Mouse (Mus musculus): ENCODE measurements at regions not wholly inside any gene's neighbourhood (a gene's known extent, or its start where the extent isn't known, plus 50 kb on each side); places are given as distances from the start of the nearest gene placed in this dataset.

GRCm38 (mm10) chr4:153082166-153082565 is 400.4 kb downstream of the Ajap1 start:
- no peak for DNase-seq (ENCODE audit: extremely low read depth, low read depth, low spot score)
- TF ChIP-seq CTCF (IDR thresholded peaks at IDR 0.05; ENCODE audit: low read depth, low read length) (no peak), POLR2A (IDR thresholded peaks at IDR 0.05; ENCODE audit: extremely low read depth, insufficient read depth, low read length) (no peak)
- H3K79me2 ChIP-seq (ENCODE audit: control insufficient read depth, insufficient read depth, low read length): no peaks in the 10 kb centered on the region
- H3K4me1 ChIP-seq (ENCODE audit: control insufficient read depth, insufficient read depth, low read length): no peaks in the 10 kb centered on the region
- H3K4me3 ChIP-seq (ENCODE audit: insufficient read depth, low read depth, low read length): no peak overlapping the region
- H3K36me3 ChIP-seq (ENCODE audit: control insufficient read depth, insufficient read depth, low read length): no peaks in the 10 kb centered on the region
- H3K27ac ChIP-seq (replicated peaks; ENCODE audit: insufficient read depth, low read depth, low read length): no peak overlapping the region
- H3K27me3 ChIP-seq (ENCODE audit: control insufficient read depth, insufficient read depth, low read length): 0 out of 2 replicates have a peak, but pooled peaks cover 3% of the 10 kb centered on the region
- no peak overlapping the region for H3K9ac ChIP-seq (ENCODE audit: low read depth, low read length)
- 28% methylated on average over 14 of the region's 14 CpGs for WGBS

- Histone ChIP-seq H3K27me3 (ENCODE audit: control insufficient read depth, insufficient read depth, low read length) (no peaks in the 10 kb centered on the region), H3K27ac (replicated peaks; ENCODE audit: insufficient read depth, low read depth, low read length) (no peak overlapping the region), H3K9ac (ENCODE audit: low read depth, low read length) (no peak overlapping the region), H3K79me2 (ENCODE audit: control insufficient read depth, insufficient read depth, low read length) (no peaks in the 10 kb centered on the region), H3K36me3 (ENCODE audit: control insufficient read depth, insufficient read depth, low read length) (no peaks in the 10 kb centered on the region), H3K4me3 (ENCODE audit: insufficient read depth, low read depth, low read length) (no peak overlapping the region), H3K4me1 (ENCODE audit: control insufficient read depth, insufficient read depth, low read length) (no peaks in the 10 kb centered on the region)
- TF ChIP-seq POLR2A (IDR thresholded peaks at IDR 0.05; ENCODE audit: extremely low read depth, insufficient read depth, low read length) (no peak), CTCF (IDR thresholded peaks at IDR 0.05; ENCODE audit: low read depth, low read length) (no peak)
- DNase-seq (ENCODE audit: extremely low read depth, low read depth, low spot score): no peak
- WGBS: 73% methylated on average over 3 of the region's 3 CpGs
Observed at GRCm38 (mm10) chr4:153074590-153074989, 408.0 kb downstream of the Ajap1 start.

- Histone ChIP-seq H3K27ac (replicated peaks; ENCODE audit: insufficient read depth, low read depth, low read length) (no peak overlapping the region), H3K4me1 (ENCODE audit: control insufficient read depth, insufficient read depth, low read length) (no peaks in the 10 kb centered on the region), H3K79me2 (ENCODE audit: control insufficient read depth, insufficient read depth, low read length) (no peaks in the 10 kb centered on the region), H3K36me3 (ENCODE audit: control insufficient read depth, insufficient read depth, low read length) (no peaks in the 10 kb centered on the region), H3K9ac (ENCODE audit: low read depth, low read length) (no peak overlapping the region), H3K4me3 (ENCODE audit: insufficient read depth, low read depth, low read length) (no peak overlapping the region), H3K27me3 (ENCODE audit: control insufficient read depth, insufficient read depth, low read length) (no peaks in the 10 kb centered on the region)
- TF ChIP-seq CTCF (IDR thresholded peaks at IDR 0.05; ENCODE audit: low read depth, low read length): no peak
- no peak for TF ChIP-seq POLR2A (IDR thresholded peaks at IDR 0.05; ENCODE audit: extremely low read depth, insufficient read depth, low read length)
- 78% methylated on average over 15 of the region's 15 CpGs for WGBS
- DNase-seq (ENCODE audit: extremely low read depth, low read depth, low spot score): no peak
Observed at GRCm38 (mm10) chr4:153070190-153070745, 412.3 kb downstream of the Ajap1 start.

GRCm38 (mm10) chr4:153068484-153069033 is 414.1 kb downstream of the Ajap1 start:
- H3K27ac ChIP-seq (replicated peaks; ENCODE audit: insufficient read depth, low read depth, low read length): no peak overlapping the region
- TF ChIP-seq CTCF (IDR thresholded peaks at IDR 0.05; ENCODE audit: low read depth, low read length) (no peak), POLR2A (IDR thresholded peaks at IDR 0.05; ENCODE audit: extremely low read depth, insufficient read depth, low read length) (no peak)
- no peaks in the 10 kb centered on the region for H3K27me3 ChIP-seq (ENCODE audit: control insufficient read depth, insufficient read depth, low read length)
- no peak overlapping the region for H3K4me3 ChIP-seq (ENCODE audit: insufficient read depth, low read depth, low read length)
- H3K79me2 ChIP-seq (ENCODE audit: control insufficient read depth, insufficient read depth, low read length): no peaks in the 10 kb centered on the region
- H3K36me3 ChIP-seq (ENCODE audit: control insufficient read depth, insufficient read depth, low read length): no peaks in the 10 kb centered on the region
- WGBS: 78% methylated on average over 12 of the region's 12 CpGs
- no peaks in the 10 kb centered on the region for H3K4me1 ChIP-seq (ENCODE audit: control insufficient read depth, insufficient read depth, low read length)
- DNase-seq (ENCODE audit: extremely low read depth, low read depth, low spot score): no peak
- H3K9ac ChIP-seq (ENCODE audit: low read depth, low read length): no peak overlapping the region

DNA sequence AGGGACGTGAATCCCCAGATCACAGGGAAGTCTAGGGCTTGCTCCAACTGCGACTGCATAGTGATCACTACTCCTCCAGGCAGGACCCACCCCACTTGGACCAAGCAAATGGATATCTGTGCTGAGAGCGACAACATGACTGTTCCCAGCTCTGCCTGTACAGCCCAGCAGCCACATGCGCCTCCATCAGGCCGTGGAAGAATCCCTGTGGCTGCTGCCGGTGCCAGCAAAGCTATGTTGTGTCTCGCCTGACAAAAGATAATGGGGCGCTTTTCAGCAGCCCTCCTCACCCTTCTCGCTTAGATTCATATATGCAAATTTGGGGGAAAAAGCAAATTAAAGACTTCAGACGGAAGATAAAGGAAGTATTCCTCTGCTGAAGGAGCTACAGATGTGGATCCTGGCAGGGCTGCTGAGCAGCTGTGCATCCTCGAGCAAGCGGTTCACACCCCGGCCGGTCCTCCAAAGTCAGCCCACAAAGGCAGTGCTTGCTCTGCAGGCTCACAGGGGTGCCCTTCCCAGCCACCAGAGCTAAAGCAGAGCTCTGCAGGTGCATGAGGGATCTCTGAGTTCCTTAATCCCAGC is 418.5 kb downstream of the Ajap1 start:
- TF ChIP-seq CTCF (IDR thresholded peaks at IDR 0.05; ENCODE audit: low read depth, low read length) (no peak), POLR2A (IDR thresholded peaks at IDR 0.05; ENCODE audit: extremely low read depth, insufficient read depth, low read length) (no peak)
- H3K9ac ChIP-seq (ENCODE audit: low read depth, low read length): no peak overlapping the region
- 71% methylated on average over 14 of the region's 14 CpGs for WGBS
- H3K4me1 ChIP-seq (ENCODE audit: control insufficient read depth, insufficient read depth, low read length): no peaks in the 10 kb centered on the region
- DNase-seq (ENCODE audit: extremely low read depth, low read depth, low spot score): no peak
- H3K36me3 ChIP-seq (ENCODE audit: control insufficient read depth, insufficient read depth, low read length): no peaks in the 10 kb centered on the region
- H3K4me3 ChIP-seq (ENCODE audit: insufficient read depth, low read depth, low read length): no peak overlapping the region
- no peaks in the 10 kb centered on the region for H3K79me2 ChIP-seq (ENCODE audit: control insufficient read depth, insufficient read depth, low read length)
- H3K27me3 ChIP-seq (ENCODE audit: control insufficient read depth, insufficient read depth, low read length): no peaks in the 10 kb centered on the region
- H3K27ac ChIP-seq (replicated peaks; ENCODE audit: insufficient read depth, low read depth, low read length): no peak overlapping the region

- H3K36me3 ChIP-seq (ENCODE audit: control insufficient read depth, insufficient read depth, low read length): no peaks in the 10 kb centered on the region
- no peaks in the 10 kb centered on the region for H3K79me2 ChIP-seq (ENCODE audit: control insufficient read depth, insufficient read depth, low read length)
- H3K27ac ChIP-seq (replicated peaks; ENCODE audit: insufficient read depth, low read depth, low read length): no peak overlapping the region
- WGBS: 79% methylated on average over 9 of the region's 9 CpGs
- H3K4me3 ChIP-seq (ENCODE audit: insufficient read depth, low read depth, low read length): no peak overlapping the region
- DNase-seq (ENCODE audit: extremely low read depth, low read depth, low spot score): no peak
- H3K27me3 ChIP-seq (ENCODE audit: control insufficient read depth, insufficient read depth, low read length): no peaks in the 10 kb centered on the region
- H3K4me1 ChIP-seq (ENCODE audit: control insufficient read depth, insufficient read depth, low read length): no peaks in the 10 kb centered on the region
- TF ChIP-seq CTCF (IDR thresholded peaks at IDR 0.05; ENCODE audit: low read depth, low read length) (no peak), POLR2A (IDR thresholded peaks at IDR 0.05; ENCODE audit: extremely low read depth, insufficient read depth, low read length) (no peak)
- no peak overlapping the region for H3K9ac ChIP-seq (ENCODE audit: low read depth, low read length)
Observed at GRCm38 (mm10) chr4:153063402-153063801, 419.2 kb downstream of the Ajap1 start.

Data from liver, adult 2 months (tissue).